Mouse (Mus musculus): ENCODE results near the gene Ascc1.

Ascc1 gene

DNA sequence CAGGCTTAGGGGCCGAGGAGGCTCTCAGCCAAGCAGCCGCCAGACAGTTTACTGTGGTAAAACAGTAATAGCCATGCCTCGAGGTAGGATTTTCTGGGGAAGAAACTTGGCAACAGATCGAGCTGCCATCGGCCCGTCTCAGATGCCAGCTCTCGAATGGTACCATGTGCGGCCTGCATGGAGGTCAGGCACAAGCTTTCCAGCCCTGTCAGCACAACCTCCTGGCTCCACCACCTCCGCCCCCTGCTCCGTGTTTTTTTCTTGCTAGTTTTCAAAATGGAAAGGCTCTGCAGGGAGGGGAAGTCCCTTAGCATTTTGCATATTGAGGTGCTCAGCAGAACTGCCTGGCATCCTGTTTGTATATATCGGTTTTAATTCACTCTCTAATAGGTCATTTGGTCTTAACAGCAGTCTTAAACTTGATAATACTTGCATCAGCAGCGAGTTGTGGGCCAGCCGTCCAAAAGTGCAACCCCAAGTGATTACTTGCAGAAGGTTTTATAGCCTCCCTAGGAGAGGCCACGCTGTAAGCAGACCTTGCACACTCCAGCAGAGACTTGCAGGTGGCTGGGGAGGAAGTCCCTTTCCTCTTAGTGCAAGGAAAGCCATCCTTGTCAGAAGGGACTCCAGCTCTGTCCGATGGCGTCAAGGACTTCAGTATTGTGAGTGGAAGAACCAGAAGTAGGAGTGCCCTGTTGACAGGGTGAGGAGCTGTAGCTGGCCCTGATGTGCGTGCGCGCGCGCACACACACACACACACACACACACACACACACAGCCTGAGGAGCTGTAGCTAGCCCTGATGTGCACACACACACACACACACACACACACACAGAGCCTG lies 78.6 kb downstream of the Ascc1 start:
- DNase-seq: peak; percentile 44

DNA sequence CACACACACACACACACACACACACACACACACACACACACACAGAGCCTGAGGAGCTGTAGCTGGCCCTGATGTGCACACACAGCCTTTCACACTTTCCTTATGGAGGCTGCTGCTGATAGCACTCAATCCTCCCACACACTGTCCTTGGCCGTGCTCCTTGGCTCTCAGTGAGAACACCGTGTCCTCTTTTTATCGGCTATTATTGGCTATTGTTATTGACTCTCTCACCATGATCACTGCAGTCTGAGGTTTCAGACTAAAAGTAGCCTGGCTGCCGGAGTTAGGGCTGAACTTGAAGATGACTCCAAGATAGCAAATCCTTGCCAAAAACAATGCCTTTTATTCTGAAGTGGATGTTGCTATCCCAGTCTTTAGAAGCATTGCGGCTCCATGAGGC lies 79.3 kb downstream of the Ascc1 start:
- DNase-seq: peak; percentile 42

DNA sequence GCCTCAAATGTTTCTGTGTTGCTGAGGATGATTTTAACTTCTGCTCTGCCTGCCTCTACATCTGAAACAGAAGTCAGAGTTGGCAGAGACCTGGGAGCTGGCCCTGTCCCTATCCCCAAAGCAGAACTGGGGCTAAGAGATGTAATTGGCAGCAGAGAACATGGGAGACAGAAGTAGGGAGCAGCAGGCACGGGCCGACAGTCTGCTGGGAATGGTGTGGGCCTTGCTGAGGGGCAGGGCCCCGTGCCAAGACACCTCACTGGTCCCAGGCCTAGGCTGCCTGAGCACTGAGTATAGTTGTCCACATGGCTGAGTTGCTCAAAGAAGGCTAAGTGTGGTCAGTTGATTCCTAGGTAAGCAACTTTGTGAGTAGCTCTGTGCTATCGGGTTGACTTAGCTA lies 81.5 kb downstream of the Ascc1 start:
- DNase-seq: peak; percentile 65

DNA sequence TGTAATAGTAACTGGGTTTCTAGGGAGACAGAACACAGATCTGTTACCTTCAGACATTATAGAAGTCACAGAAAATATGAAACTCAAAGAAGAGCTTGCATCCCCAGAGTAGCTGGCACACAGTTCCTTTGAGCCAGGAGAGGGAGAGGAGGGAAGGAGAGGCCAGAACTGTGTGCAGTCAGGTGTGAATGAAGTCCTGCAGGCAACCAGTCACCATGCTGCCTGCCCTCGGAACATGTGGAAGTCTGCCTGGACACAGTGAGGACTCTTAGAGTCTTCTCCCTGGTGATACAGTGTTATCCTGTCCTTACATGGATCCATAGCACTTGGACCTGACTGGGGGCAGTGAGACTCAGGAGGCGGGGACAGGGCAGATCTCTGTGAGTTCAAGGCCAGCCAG lies 89.7 kb downstream of the Ascc1 start:
- DNase-seq: no peak

DNA sequence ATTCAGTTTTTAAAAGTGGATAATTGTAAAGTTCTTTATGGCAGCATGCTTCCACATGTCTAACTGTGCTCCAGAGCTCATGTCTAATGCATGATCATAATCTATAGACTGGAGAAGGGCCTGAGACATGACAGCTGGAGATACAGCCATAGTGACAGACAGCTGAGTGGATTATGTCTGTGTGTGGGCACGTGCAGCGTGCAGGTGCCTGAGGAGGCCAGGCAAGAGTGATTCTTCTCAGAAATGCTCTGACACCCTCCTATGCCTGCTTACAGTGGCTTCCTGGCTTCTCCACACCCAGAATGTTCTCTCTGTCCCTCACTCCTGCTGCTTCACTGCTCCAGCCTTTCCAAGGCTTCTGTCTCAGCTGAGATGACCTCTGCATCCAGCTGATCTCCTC lies 91.1 kb downstream of the Ascc1 start:
- no peak for DNase-seq

DNA sequence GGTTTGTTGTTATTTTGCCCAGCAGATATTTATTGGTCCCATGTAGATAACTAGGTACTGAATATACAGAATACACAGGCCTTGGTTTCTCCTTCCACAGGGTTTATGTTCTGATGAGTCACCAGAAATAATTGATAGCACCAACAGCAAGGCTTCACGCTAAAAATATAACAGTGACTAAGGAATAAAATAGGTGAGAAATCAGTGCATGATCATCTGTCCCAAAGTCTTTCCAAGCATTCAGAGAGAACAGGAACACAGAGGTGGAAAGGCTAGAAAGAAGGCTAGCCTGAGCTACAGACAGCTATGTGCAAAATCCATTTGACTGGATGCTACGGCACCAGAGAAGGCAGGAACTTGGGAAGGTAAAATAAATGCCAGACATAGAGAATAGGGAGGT lies 93.0 kb downstream of the Ascc1 start:
- no peak for DNase-seq

DNA sequence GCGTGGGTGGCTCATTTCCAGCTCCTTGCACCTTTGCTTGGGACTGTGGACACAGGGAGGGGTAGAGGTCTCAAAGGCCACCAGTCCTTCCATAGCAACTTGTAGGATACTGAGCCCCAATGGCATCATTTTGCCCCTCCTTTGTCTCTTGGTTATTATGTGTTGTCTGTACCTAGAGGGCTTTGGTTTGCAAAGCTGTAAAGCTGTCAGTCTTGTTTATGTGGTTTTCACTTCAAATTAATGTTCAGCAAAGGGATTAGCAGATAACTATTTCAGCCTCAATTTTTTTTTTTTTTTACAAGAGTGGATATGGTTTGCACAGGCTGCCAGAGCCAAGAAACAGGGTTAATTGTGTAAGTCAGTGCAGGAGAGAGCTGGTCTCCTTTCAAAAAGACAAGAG lies 93.7 kb downstream of the Ascc1 start:
- DNase-seq: no peak

DNA sequence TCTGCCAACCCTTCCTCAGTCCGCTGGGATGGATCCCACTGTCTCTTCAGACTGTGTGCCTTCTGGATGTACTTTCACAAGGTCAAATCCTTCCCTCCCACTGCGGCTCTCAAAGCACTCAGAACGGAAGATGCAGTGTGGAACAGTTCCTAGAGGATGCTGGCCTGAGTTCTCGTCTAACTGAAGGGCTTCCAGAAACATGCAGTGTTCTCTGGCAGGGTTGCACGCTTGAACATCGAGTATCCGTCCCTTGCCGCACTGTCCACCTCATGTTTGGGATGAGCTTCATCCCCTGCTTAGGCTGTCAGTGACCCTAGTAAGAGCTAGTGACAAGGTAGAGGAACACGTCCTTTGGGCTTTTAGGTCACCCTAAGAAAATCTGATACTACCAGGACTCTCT lies 94.5 kb downstream of the Ascc1 start:
- DNase-seq: no peak

DNA sequence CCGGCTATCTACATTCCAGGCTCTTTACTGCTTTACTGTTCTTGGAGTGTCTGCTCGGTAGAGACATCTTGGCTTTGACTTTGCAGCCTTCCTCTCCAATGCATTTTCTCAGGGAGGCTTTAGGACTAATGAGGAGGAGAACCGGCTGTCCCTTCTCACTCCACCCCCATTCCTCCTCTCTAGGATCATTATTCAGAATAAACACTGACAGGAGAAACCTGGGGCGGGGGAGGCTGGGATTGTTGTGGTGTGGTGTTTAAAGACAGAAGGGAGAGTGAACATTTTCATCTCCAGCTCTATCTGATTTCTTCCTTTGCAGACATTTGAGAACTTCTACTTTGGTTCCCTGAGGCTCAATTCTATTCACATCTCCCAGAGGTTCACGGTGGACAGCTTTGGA lies 95.2 kb downstream of the Ascc1 start:
- no peak for DNase-seq

DNA sequence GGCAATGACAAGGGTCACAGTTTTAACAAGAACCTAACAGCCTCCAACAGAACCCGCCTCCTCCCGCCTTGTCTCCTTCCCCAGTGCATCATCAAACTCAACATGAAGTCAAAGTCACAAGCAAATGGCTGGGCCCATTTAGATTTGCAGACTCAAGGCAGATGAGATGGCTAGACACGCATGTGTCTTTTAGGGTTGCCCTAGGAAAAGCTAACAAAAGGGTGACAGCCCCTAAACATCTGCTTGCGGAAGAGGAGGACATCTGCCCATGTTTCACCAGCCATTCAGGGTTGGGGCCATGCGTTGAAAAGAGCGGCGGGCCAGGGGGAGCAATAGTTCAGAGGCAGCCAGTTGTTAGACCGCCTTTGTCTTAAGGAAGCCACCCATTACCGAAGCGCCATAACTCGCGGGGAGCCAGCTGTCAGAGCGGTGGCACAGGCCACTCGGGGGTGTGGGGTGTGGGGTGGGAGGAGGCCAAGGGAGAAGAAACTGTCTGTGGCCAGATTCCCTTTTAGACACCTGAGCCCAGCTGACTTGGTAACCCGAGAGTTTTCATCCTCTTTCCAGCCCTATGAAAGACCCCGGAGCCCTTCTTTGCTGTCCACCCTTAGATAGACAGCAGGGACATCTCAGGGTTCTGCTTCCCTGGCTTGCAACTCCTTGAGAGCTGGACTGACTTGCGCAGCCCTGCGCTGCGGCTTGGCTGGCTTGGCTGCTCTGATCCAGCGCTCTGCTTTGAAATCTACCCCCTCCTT lies 103.0 kb downstream of the Ascc1 start:
- DNase-seq: peak; percentile 53

DNA sequence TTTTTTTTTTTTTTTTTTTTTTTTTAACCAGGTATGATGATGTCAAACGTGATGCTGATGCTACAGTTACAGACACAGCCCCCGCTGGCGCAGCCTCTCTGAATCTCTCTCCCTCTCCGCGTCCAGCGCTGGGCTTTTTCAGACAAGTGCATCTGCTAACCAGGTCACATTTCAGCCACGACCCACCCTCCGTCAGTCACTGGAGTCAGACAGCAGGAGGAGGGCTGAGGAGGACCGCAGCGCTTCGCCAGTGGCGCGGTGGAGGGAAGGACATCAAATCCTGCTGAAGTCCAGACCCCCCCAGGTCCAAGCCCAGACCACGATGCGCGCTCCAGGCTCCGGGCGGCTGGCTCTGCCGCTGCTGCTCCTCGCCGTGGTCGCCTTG lies 103.5 kb downstream of the Ascc1 start, which contains the start of gene Spock2:
Spock2 (plus strand) TSS at position 74 of the 385 bp plus-strand sequence.
- peak; percentile 85 for DNase-seq

DNA sequence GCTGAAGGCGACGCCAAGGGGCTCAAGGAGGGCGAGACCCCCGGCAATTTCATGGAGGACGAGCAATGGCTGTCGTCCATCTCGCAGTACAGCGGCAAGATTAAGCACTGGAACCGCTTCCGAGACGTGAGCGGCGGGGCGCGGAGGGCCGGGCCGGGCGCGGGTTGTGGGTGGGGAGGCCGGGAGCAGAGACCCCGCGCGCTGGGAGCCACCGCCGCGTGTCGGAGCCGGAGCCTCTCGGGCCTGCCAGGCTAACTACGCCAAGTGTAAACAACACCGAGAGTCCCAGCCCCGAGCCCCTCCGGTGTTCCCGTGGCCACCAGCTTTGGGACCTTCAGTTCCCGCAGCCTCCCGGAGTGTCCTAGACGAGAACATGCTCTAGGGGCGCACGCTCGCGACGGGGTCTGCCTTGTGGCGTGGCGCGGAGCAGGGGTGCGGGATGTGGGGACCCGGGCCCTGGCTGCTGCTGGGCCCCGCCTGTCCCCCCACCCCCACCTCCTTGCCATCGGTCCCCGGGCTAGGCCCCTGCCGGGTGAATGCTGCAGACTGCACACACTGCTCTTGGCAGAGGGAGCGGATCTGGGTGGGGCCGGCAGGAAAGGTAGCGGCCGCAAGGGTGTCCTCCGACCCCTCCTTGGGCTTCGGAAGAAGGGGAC lies 104.1 kb downstream of the Ascc1 start:
- DNase-seq: peak; percentile 79

DNA sequence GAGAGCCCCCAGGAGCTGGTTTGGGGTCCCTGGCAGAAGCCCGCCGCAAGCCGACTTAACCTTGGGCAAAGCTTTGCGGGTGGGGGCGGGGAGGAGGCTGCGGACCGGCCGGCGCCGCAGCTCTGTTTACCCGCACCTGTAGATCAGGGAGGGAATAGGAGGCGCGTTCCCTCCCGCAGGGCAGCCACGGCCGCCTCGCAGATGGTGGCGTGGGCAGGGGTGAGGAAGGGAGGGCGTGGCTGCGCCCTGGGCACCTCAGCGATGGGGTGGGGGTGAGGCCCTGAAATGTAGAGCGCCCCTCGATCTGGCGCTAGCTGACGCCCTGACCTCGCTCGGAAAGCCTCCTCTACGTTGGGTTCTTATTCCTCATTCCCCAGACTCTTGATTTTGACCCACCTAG lies 104.8 kb downstream of the Ascc1 start:
- peak; percentile 87 for DNase-seq

DNA sequence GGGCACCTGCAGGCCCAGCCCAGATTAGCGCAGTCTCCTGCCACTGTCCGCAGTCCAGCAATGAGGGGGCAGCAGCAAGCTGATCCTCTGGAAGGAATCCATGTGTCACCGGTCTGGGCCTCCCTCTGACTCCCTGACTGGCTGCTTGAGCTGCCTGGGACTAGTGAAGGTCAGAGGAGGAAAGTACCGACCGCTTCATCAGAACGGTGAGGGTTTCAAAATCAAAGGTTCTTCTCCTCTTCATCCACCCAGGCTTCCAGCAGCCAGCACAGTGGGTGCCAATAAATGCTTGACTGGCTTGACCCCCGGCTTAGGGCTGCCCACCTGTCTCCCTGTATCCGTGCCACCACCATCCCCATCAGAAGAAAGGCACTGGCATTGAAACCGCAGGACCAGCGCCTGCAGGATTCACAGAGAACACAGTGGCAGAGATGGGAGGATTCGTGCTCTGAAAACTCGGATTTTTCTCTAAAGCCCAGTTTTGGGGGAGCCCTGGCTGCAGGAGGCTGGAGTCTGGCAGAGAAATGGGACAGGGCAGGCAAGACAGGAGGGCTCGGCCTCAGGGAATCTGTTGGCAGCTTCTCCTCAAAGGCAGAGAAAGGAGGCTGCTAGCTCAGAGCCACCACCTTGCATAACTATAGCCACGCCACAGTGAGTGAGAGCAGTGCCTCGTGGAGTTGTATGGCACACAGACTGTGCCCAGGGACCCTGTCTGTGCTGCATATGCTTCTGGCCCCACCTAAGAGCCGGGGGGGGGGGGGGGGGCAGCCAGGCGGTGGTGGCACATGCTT lies 105.9 kb downstream of the Ascc1 start:
- peak; percentile 86 for DNase-seq

DNA sequence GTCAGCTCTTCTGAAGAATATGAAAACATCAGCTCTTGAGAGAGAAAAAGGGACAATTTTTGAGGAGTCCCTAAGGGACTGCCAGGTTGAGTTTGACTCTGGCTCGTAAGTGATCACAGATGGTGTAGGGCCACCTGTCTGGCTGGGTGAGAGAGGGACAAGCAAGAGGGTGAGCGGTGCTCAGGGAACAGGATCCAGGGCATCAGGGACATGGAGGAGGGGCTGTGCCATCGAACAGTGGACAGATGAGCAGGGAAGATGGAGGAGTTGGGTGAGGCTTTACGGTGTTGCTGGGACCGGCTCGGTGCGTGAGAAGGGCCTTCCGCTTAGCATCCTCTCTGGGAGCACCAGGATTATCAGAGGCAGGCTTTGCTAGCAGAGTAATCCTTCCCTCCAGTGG lies 106.7 kb downstream of the Ascc1 start:
- DNase-seq: peak; percentile 85

DNA sequence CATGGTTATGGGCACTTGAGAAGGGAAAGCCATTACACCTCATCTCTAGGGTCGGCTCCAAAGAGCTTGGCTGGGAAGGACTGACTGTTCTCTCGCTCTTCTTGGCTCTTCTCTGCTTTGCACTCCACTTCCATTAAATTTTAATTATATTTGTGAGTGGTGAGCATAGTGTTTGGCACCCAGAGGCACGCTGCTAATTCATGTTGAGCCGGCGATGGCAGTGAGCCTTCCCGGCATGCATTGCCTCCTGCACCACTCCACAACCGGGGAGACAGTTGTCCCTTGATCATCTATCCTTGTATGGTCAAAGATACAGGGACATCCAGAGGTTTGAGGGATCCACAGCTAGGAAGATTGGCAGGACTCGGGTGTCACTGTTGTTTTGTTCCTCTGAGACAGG lies 107.4 kb downstream of the Ascc1 start:
- DNase-seq: no peak

DNA sequence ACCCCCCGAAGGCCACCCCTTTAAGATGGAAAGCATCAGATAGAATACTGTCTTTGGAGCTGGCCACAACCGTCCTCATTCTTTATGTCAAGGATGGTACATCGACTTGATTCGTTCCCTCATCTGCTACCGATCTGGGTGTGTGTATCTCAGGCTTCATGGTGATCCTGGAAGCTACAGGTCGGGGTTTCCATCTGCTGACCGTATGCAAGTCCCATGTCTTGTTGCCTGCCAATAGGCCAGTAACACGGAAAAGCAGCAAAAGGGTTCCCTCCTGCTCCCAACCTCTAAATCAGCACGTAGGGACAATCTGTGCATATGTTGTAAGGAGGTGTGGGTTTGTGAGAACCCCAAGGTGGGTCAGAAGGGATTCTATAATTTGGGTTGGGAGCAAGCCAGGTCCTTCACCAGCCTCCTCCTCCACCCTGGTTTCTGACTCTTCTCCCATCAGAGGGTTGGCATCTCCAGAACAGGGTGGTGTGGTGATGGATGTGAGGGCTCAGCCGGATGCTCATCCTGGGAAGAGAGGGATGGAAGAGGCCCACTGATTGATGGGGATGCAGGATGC lies 108.4 kb downstream of the Ascc1 start:
- DNase-seq: no peak

DNA sequence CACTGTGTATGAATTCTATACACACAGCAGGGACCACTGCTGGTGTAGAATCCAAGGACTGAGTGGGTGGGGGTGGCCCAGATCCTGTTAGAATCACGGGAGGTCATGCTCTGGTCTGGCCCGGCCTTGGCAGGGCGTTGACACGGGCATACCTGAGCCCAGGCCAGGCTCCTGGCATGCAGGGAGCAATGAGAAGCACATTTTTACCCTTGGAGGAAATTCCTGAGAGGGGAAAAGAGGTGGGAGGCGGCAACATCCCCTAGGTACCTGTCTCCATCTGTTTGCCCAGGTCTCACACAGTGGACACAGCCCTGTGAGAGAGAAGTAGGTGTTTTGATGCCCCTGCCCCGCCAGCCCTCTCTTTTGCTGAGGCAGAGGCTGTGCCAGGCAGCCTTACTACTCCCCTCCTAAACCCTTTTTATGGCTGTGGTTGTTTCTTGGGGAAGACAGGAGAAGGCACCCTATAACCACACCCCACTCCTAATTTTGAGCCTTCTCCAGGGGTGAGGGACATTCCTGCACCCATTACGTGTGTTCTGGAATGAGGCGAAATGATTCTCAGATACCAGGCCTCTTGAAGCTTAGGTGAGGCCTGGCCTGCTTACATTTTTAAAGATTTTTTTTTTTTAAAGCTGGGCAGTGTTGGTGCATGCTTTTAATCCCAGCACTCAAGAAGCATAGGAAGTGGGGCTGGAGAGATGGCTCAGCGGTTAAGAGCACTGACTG lies 111.5 kb downstream of the Ascc1 start:
- DNase-seq: no peak

DNA sequence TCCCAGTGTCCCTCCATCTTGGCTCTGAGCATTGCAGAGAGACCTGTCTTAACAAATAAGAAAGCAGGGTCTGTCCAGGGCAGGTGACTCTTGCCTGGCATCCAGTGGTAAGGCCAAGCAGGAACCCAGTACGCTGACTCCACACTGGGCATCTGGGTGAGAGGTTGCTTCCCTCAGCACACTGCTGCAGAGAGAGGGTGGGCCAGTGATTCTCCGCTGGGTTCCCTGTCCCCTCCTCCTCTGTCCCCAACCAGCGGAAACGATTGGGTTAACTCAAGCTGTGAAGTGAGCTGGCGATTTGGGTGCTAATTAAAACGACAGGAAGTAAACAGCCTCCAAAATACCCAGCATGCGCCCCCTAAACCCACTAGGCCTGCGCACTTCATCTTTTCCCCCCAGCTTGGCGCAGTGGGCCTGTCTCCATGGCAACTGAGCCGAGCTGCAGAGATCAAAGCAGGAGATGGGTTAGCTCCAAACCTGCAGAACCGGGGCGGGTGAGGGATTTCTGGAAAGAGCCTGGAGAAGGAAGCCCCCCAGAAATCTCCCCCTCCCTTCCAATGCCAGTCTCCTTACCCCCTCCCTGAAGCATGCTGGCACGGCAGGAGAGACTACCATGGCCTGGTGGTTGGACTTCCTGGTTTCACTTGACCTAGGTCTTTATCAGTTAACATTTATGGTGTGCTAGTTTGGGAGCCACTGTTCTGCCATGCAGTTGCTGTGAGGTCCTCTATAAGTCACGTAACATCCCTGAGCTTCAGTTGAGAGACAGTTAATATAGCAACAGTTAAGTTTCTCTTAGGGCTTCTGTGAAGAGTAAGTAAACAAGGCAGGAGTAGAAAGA lies 113.0 kb downstream of the Ascc1 start:
- DNase-seq: peak; percentile 71

DNA sequence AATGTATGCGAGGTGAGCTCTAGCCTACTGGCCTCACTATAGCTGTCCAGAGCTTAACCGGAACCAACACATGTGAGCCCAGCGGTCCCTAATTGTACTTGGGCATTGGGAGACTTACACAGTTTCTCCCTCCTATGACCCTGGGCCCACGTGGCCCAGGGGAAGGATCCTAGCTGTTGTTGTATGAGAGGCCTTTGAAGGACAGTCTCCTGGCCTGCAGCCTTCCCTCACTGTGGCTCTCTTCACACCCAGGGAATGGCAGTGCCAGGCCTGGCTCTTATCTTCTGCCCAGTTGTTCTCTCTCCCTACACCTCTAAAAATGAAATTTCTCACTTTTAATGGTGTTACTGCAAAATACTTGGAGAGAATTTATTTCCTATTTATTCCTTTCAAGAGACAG lies 114.4 kb downstream of the Ascc1 start:
- DNase-seq: no peak

DNA sequence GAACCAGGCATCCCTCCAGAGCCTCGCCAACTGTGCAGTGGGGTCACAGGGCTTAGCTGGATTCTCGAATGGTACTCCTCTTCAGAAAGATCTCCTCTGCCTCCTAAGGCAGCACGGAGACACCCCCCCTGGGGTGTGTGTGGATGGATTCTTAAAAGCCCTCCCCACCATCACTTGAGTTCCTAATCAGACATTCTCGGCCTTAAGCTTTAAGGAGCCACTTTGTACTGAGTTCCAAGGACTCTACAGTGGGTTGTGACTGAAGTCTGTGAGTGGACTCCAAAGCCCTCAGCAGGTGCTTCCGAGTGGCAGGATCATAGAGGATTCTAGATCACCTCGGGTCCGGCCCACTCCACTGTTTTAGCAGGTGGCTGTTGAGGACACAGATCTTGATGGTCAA lies 115.9 kb downstream of the Ascc1 start:
- no peak for DNase-seq

Measured in cerebellum, adult 9-11 months (tissue).